Mouse (Mus musculus) lung, adult 2 months (tissue): ENCODE results near the gene Zfr2.

ENCODE experiments used
- CTCF ChIP-seq: fragments of 200-500 bp; IDR thresholded peaks from 2 replicates; pipeline ENCODE4 v1.5.1; 2011; ENCODE audit warnings: mild to moderate bottlenecking, low read length, control low read depth; ENCODE audit not compliant: insufficient read depth
- POLR2A ChIP-seq: fragments of 200-500 bp; IDR thresholded peaks from 2 replicates; pipeline ENCODE4 v1.6.1; 2011; ENCODE audit warnings: low read depth, mild to moderate bottlenecking, control low read depth, low read length, borderline replicate concordance; ENCODE audit errors: extremely low read depth

GRCm38 (mm10) chr10:81238618-81239017, 5.7 kb downstream of the Zfr2 start:
- TF ChIP-seq CTCF (no peak), POLR2A (no peak)
